Mouse (Mus musculus) heart, adult 2 months (tissue): ENCODE measurements around the gene Gfral. TPM values are rescaled to one million over a fixed set of nuclear protein-coding genes. Genes with fewer than 3 reads are reported as not detected.

Source experiments
- DNase-seq, 2 experiments: peaks; one replicate each; pipeline ENCODE4 v3.0.0; 2021
- H3K27ac ChIP-seq: fragments of 200-600 bp; 2 replicates; pipeline ENCODE4 v1.8.1; 2022
- H3K27me3 ChIP-seq: fragments of 200-500 bp; 2 replicates; pipeline ENCODE4 v1.6.1; 2012; ENCODE audit warnings: mild to moderate bottlenecking, low read length, inconsistent platforms, mixed read lengths; ENCODE audit not compliant: control insufficient read depth, insufficient read depth
- H3K36me3 ChIP-seq: fragments of 200-500 bp; 2 replicates; pipeline ENCODE4 v1.6.1; 2012; ENCODE audit warnings: low read length, inconsistent platforms; ENCODE audit not compliant: control insufficient read depth, insufficient read depth
- H3K4me1 ChIP-seq: fragments of 200-500 bp; 2 replicates; pipeline ENCODE4 v1.6.1; 2011; ENCODE audit warnings: low read length; ENCODE audit not compliant: control insufficient read depth, insufficient read depth
- H3K4me3 ChIP-seq: fragments of 200-600 bp; 2 replicates; pipeline ENCODE4 v1.8.1; 2022
- H3K79me2 ChIP-seq: fragments of 200-500 bp; replicated peaks from 2 replicates; pipeline ENCODE4 v1.6.1; 2012; ENCODE audit warnings: mild to moderate bottlenecking, inconsistent platforms, low read length, moderate library complexity, mixed read lengths; ENCODE audit not compliant: control insufficient read depth, insufficient read depth
- H3K9ac ChIP-seq: fragments of 200-500 bp; 2 replicates; pipeline ENCODE4 v1.6.1; 2012; ENCODE audit warnings: low read depth, mild to moderate bottlenecking, control low read depth, inconsistent platforms, low read length, mixed read lengths
- CTCF ChIP-seq: fragments of 200-600 bp; IDR thresholded peaks from 2 replicates; pipeline ENCODE4 v1.8.1; 2022; ENCODE audit warnings: antibody characterized with exemption, mild to moderate bottlenecking, moderate library complexity
- EP300 ChIP-seq: fragments of 200-500 bp; IDR thresholded peaks from 2 replicates; pipeline ENCODE4 v1.6.1; 2011; ENCODE audit warnings: low read depth, low read length, control low read depth; ENCODE audit not compliant: insufficient read depth
- POLR2A ChIP-seq: fragments of 200-500 bp; IDR thresholded peaks from 2 replicates; pipeline ENCODE4 v1.6.1; 2011; ENCODE audit warnings: mild to moderate bottlenecking, low read depth, low read length, control low read depth; ENCODE audit not compliant: insufficient read depth
- WGBS: fragments of 180-500 bp; shearing (Covaris S2); methylation state at CpG from one replicate; pipeline ENCODE4 v1.1.7; 2018; 5-methylcytosine and 5-hydroxymethylcytosine counted together
- intact Hi-C: fragments of 180-260 bp; cut with DNase I; formaldehyde crosslinking; loops from one replicate; pipeline ENCODE4 v1.15.1; 2025
- polyA plus RNA-seq: library from polyadenylated mRNA; depleted of rRNA; stranded (reverse); fragments of >200 nt; gene quantifications from 2 replicates; pipeline ENCODE4 v1.2.3, GENCODE M21; 2012
- total RNA-seq, 2 experiments: library from RNA; stranded (reverse); gene quantifications; 2 replicates each; pipeline ENCODE4 v1.2.3; 2021

Gene Gfral
- total and polyA plus RNA-seq, 3 experiments, result not detected

DNA sequence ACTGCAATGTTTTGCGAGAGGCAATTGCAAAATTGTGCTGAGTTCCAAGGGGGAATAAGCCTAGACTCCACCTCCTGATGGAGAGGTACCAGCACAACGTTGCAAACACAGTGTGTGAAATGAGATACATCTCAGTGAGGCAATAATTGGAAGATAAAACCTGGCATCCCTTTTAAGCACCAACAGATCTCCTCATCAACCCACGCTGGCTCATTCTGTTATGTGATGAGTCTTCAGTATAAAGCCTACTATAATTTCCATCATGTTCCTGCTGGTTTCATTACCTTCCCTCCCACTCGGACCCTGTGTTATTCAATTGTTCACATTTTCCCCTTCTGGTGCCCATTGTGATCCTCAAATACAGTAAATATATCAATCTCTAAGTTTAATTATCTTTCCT lies 1.2 kb upstream of the Gfral start:
- Histone ChIP-seq H3K79me2 (no peaks in the 10 kb centered on the region), H3K27ac (no peak overlapping the region), H3K27me3 (no peaks in the 10 kb centered on the region), H3K4me3 (no peak overlapping the region), H3K9ac (no peak overlapping the region), H3K36me3 (no peaks in the 10 kb centered on the region), H3K4me1 (no peaks in the 10 kb centered on the region)
- no peak for DNase-seq
- 62% methylated on average over 4 of the region's 4 CpGs for WGBS
- intact Hi-C loops, result no loop called here
- TF ChIP-seq EP300, result no peak
- TF ChIP-seq CTCF, result no peak
- no peak for TF ChIP-seq POLR2A

DNA sequence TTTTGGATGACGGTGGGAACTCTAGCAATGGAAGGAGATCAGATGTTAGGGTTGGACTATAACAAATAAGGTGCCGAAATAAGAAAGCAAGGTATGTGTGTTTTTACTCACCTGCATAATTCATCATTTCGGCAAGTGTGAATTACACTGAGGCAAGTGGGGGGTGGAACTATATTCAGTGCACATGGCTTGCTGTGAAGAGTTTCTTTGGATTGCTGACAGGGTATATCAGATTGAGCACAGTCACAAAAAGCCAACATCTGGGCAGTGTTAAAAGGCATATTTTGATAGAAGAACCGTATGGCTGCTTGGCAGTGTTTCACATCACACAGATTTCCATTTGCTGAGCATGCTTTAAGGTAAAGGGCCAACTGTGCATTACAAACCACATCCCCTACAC lies 16.5 kb downstream of the Gfral start:
- H3K9ac ChIP-seq, result no peak overlapping the region
- H3K79me2 ChIP-seq, result no peaks in the 10 kb centered on the region
- H3K36me3 ChIP-seq, result no peaks in the 10 kb centered on the region
- no peaks in the 10 kb centered on the region for H3K27me3 ChIP-seq
- no peaks in the 10 kb centered on the region for H3K4me1 ChIP-seq
- DNase-seq, result no peak
- 71% methylated on average over 4 of the region's 4 CpGs for WGBS
- H3K4me3 ChIP-seq, result no peak overlapping the region
- intact Hi-C loops, result no loop called here
- H3K27ac ChIP-seq, result no peak overlapping the region
- TF ChIP-seq CTCF (no peak), EP300 (no peak), POLR2A (no peak)

DNA sequence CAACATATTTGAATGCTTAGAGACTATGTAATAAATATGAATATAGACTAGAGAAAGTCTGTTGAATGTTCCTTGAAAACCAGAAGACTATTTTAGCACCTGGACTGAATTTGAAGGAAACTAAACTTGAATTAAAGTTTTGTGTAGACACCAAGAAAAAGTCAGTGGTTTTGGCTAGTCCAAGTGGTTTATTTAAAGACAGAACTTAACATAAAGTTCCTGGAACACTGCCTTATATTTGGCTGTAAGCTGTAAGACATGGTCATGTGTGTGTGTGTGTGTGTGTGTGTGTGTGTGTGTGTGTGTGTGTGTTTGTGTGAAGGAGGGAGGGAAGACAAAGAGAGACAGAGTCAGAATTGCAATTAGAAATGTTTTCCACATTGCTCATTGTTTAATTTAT lies 34.2 kb downstream of the Gfral start:
- no peak for DNase-seq
- intact Hi-C loops, result no loop called here
- no peak overlapping the region for H3K4me3 ChIP-seq

DNA sequence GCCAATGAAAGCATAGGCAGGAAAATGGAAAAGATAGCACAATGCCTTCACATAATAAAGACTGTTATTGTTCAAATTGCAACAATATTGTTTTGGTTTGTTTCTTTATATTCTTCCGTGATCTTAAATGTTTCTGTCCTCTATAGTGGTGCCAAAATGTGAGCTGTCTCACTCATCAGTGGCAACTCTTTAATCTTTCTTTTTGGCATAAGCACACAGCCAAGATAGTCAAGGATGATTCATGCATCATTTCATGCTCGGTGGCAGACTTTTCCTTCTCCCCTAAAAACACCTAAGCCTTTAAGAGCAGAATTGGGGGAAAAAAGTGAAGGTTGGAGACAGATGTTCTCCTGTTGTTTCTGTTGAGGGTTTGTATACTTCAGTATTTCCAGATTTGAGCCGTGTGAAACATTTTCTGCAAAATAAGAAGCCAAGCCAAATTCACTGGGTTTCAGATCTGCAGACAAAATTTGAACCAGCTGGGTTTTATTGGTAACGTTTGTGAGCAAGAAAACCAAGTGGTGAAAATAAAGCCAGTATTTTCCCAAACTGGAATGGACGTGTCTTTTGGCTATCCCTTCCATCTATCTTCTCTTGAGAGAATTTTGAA lies 40.7 kb downstream of the Gfral start:
- WGBS, result 57% methylated on average over 5 of the region's 5 CpGs

More for the DNA sequence above, 34.2 kb downstream of the Gfral start:
- Histone ChIP-seq H3K36me3 (no peaks in the 10 kb centered on the region), H3K27ac (no peak overlapping the region), H3K9ac (no peak overlapping the region), H3K79me2 (no peaks in the 10 kb centered on the region), H3K27me3 (no peaks in the 10 kb centered on the region), H3K4me1 (no peaks in the 10 kb centered on the region)
- TF ChIP-seq CTCF, result no peak
- no peak for TF ChIP-seq POLR2A
- no peak for TF ChIP-seq EP300

DNA sequence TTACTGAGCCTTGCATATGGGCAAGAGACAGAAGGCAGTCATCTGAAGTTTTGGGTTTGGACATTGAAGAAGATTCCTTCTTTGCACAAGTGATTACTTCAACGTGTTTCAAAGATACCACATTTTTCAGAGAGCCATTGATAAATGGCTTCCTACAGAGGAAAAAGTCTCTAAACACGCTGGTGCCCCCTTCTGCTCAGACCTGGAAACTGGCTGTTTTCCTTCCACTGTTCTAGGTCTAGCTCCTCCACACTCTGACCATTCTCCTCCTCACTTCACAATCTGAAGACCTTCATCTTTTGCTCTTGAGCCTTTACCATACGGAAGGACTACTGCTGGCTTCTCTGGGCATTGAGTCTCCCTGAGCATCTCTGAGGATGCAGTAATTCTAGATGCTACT lies 45.1 kb downstream of the Gfral start:
- H3K79me2 ChIP-seq, result no peaks in the 10 kb centered on the region
- H3K9ac ChIP-seq, result no peak overlapping the region
- intact Hi-C loops, result no loop called here
- no peaks in the 10 kb centered on the region for H3K27me3 ChIP-seq
- 33% methylated on average over 3 of the region's 3 CpGs for WGBS
- DNase-seq, result no peak
- no peak overlapping the region for H3K27ac ChIP-seq
- TF ChIP-seq EP300 (no peak), POLR2A (no peak), CTCF (peak; percentile 51)
- no peak overlapping the region for H3K4me3 ChIP-seq
- no peaks in the 10 kb centered on the region for H3K36me3 ChIP-seq
- no peaks in the 10 kb centered on the region for H3K4me1 ChIP-seq

More for the DNA sequence above, 40.7 kb downstream of the Gfral start:
- intact Hi-C loops, result no loop called here
- H3K27me3 ChIP-seq, result no peaks in the 10 kb centered on the region
- H3K79me2 ChIP-seq, result no peaks in the 10 kb centered on the region
- no peaks in the 10 kb centered on the region for H3K4me1 ChIP-seq
- H3K9ac ChIP-seq, result no peak overlapping the region
- DNase-seq, result no peak
- H3K27ac ChIP-seq, result no peak overlapping the region
- no peak overlapping the region for H3K4me3 ChIP-seq
- H3K36me3 ChIP-seq, result no peaks in the 10 kb centered on the region
- no peak for TF ChIP-seq POLR2A
- TF ChIP-seq CTCF, result no peak
- TF ChIP-seq EP300, result no peak

DNA sequence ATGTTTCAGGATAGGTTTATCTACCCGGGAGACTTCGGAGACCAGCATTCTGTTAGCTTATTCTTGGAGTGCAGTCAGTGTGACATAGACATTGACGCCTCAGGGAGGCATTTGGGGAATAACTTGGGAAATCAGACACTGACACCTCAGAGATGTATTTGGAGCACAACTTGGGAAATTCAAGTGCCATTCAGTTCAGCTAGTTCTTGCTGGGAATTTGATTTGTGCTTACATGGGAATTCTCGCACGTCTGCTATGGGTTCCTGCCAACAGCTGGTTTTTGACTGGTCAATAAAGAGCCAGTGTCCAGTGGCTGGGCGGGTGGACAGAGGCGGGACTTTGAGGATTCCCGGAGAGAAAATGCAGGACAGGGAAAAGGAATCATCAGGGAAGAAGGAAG lies 51.0 kb downstream of the Gfral start:
- intact Hi-C loops, result no loop called here
- 51% methylated on average over 8 of the region's 8 CpGs for WGBS

More for the DNA sequence above, 51.0 kb downstream of the Gfral start:
- no peak overlapping the region for H3K9ac ChIP-seq
- no peaks in the 10 kb centered on the region for H3K27me3 ChIP-seq
- TF ChIP-seq POLR2A, result no peak
- TF ChIP-seq CTCF, result no peak
- no peak for TF ChIP-seq EP300
- no peak overlapping the region for H3K27ac ChIP-seq
- no peak for DNase-seq
- H3K79me2 ChIP-seq, result no peaks in the 10 kb centered on the region
- H3K4me1 ChIP-seq, result no peaks in the 10 kb centered on the region
- H3K36me3 ChIP-seq, result no peaks in the 10 kb centered on the region
- H3K4me3 ChIP-seq, result no peak overlapping the region
